Mouse (Mus musculus) liver, postnatal 0 days (tissue): ENCODE measurements around the gene Otogl. TPM values are rescaled to one million over a fixed set of nuclear protein-coding genes. Genes with fewer than 3 reads are reported as not detected.

Source experiments
- ATAC-seq: fragments of 200-750 bp; cut with Nextera tagmentation; 2 replicates; pipeline ENCODE4 v1.8.0; 2017; ENCODE audit warnings: mild to moderate bottlenecking, moderate library complexity
- DNase-seq: peaks from one replicate; pipeline ENCODE4 v3.0.0-alpha.2; 2016
- H3K27ac ChIP-seq: fragments of 300-500 bp; sonication (generic); 2 replicates; pipeline ENCODE4 v1.5.1; 2014; ENCODE audit warnings: antibody characterized with exemption, moderate library complexity, mild to moderate bottlenecking, low read depth
- H3K27me3 ChIP-seq: fragments of 300-500 bp; sonication (generic); 2 replicates; pipeline ENCODE4 v1.6.1; 2014; ENCODE audit warnings: low read length, control low read depth, mixed read lengths; ENCODE audit not compliant: insufficient read depth
- H3K36me3 ChIP-seq: fragments of 300-500 bp; sonication (generic); replicated peaks from 2 replicates; pipeline ENCODE4 v1.6.1; 2014; ENCODE audit warnings: mild to moderate bottlenecking, control low read depth, low read length, moderate library complexity, mixed read lengths; ENCODE audit not compliant: insufficient read depth
- H3K4me1 ChIP-seq: fragments of 300-500 bp; sonication (generic); 2 replicates; pipeline ENCODE4 v1.6.1; 2014; ENCODE audit warnings: antibody characterized with exemption, mild to moderate bottlenecking, control low read depth; ENCODE audit not compliant: insufficient read depth
- H3K4me2 ChIP-seq: fragments of 300-500 bp; sonication (generic); 2 replicates; pipeline ENCODE4 v1.6.1; 2014; ENCODE audit warnings: low read depth, mild to moderate bottlenecking, low read length, moderate library complexity, mixed read lengths
- H3K4me3 ChIP-seq: fragments of 300-500 bp; sonication (generic); 2 replicates; pipeline ENCODE4 v1.5.1; 2014; ENCODE audit warnings: low read depth, low read length
- H3K9ac ChIP-seq: fragments of 300-500 bp; sonication (generic); replicated peaks from 2 replicates; pipeline ENCODE4 v1.6.1; 2014; ENCODE audit warnings: mild to moderate bottlenecking, moderate library complexity
- H3K9me3 ChIP-seq: fragments of 300-500 bp; sonication (generic); 2 replicates; pipeline ENCODE4 v1.6.1; 2016; ENCODE audit warnings: mild to moderate bottlenecking, control low read depth, low read length, mixed read lengths
- CTCF ChIP-seq: sonication (generic); IDR thresholded peaks from 2 replicates; pipeline ENCODE4 v1.5.1; 2016; ENCODE audit warnings: antibody characterized with exemption, low read depth
- EP300 ChIP-seq: IDR thresholded peaks from 2 replicates; pipeline ENCODE4 v1.6.1; 2016; ENCODE audit warnings: antibody characterized with exemption, low read depth, mild to moderate bottlenecking
- WGBS: fragments of 180-500 bp; shearing (Covaris S2); extraction: QIAGEN DNeasy Blood & Tissue Kit; methylation state at CpG from one replicate; pipeline ENCODE4 v1.1.7; 2014; ENCODE audit not compliant: insufficient replicate concordance; 5-methylcytosine and 5-hydroxymethylcytosine counted together
- polyA plus RNA-seq: library from polyadenylated mRNA; unstranded; fragments of >200 nt; fragmentation: Nextera tagmentation; extraction: Ambion mirVana; gene quantifications from 2 replicates; pipeline ENCODE4 v1.2.1, GENCODE M21; 2015

The Otogl gene
- polyA plus RNA-seq, 1 experiment from 2014 or later: not detected

DNA sequence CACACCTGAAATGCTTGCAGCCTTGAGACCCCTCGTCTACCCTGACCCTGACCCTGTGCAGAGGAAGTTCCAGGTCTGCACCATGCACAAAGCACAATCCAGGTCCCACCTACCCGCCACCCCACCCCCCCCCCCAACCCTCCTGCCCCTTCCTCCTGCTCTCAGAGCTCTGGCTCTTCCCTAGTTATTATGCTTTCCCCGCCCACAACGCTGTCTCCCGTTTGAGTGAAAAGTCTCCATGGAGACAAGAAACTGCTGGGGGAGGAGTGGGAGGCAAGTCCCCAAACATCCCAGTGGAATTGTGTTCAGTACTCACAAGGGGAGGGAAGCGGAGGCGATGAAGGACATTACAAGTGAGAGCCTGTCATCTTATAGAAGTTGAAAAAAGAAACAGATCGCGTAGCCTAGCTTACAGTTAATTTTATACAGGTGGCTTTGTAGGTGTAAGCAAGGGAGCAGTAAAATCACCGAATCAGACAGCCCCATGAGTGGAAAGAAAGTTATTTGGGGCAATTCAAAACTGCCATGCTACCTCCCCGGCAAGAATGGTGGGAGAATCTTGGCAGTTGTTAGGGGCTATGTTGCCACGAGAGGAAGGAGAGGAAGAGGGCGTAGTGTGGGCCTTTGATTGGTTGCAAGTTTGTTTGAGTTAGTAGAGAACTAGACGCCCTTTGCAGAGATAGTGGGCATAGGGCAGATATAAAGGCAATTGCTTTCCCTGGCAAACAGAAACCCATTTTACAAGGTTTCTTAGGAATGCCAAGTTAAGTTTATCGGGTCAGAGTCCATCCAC lies 159.4 kb downstream of the Otogl start:
- Histone ChIP-seq H3K36me3 (no peaks in the 10 kb centered on the region), H3K4me3 (no peak overlapping the region), H3K4me2 (peak overlapping the region; percentile 9; the same call in 1 of the 2 replicates), H3K9ac (no peak overlapping the region), H3K27ac (no peak overlapping the region), H3K27me3 (no peaks in the 10 kb centered on the region), H3K4me1 (no peaks in the 10 kb centered on the region), H3K9me3 (no peaks in the 10 kb centered on the region)
- no peak for TF ChIP-seq EP300
- no peak for TF ChIP-seq CTCF
- WGBS: 32% methylated on average over 15 of the region's 15 CpGs
- no peak for ATAC-seq
- DNase-seq: no peak

DNA sequence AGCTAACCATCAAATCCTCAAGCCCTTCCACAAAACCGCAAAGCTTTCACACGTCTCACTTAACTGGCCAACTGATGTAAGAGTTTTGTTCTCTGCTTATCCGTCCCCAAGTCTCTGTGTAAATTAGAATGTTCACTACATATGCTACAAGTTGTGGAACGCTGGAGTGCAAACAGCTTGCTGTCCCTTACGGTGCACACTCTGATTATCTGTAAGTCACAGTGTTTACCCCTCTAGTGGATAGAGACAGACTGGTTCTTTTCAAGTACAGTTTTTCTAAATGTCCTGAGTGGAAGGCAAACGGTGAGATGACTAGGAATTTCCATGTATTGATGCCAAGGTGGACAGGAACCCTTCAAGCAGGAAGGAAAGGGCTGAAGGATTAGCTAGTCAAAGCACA lies 160.0 kb downstream of the Otogl start:
- no peaks in the 10 kb centered on the region for H3K9me3 ChIP-seq
- ATAC-seq (no peak), DNase-seq (no peak)
- H3K4me3 ChIP-seq: no peak overlapping the region
- H3K4me2 ChIP-seq: no peak overlapping the region
- no peak overlapping the region for H3K27ac ChIP-seq
- TF ChIP-seq EP300 (no peak), CTCF (no peak)
- H3K27me3 ChIP-seq: no peaks in the 10 kb centered on the region
- H3K9ac ChIP-seq: no peak overlapping the region
- no peaks in the 10 kb centered on the region for H3K4me1 ChIP-seq
- 27% methylated on average over 6 of the region's 6 CpGs for WGBS
- H3K36me3 ChIP-seq: no peaks in the 10 kb centered on the region

DNA sequence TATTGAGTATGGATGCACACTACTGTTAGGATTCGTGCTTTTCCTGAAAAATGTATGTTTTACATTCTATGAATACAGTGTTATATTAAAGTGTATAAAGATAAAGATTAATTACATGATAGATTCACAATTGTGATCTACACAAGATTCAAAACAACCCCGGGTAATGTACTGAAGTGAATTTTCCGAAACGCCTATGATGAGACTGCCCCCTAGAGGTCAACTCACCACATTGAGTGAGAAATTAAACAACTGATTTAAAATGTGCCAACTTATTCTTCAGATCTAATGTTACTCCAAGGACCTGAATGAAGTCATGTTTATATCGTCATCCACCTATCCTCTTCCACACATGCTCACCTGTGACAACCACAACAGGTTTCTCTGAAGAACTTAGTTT lies 164.4 kb downstream of the Otogl start:
- Histone ChIP-seq H3K27ac (no peak overlapping the region), H3K9ac (no peak overlapping the region), H3K27me3 (no peaks in the 10 kb centered on the region), H3K9me3 (no peaks in the 10 kb centered on the region), H3K4me2 (no peak overlapping the region), H3K4me1 (no peaks in the 10 kb centered on the region), H3K4me3 (no peak overlapping the region), H3K36me3 (no peaks in the 10 kb centered on the region)
- no peak for DNase-seq
- 17% methylated on average over 5 of the region's 5 CpGs for WGBS
- TF ChIP-seq CTCF (peak; percentile 61), EP300 (no peak)
- no peak for ATAC-seq

DNA sequence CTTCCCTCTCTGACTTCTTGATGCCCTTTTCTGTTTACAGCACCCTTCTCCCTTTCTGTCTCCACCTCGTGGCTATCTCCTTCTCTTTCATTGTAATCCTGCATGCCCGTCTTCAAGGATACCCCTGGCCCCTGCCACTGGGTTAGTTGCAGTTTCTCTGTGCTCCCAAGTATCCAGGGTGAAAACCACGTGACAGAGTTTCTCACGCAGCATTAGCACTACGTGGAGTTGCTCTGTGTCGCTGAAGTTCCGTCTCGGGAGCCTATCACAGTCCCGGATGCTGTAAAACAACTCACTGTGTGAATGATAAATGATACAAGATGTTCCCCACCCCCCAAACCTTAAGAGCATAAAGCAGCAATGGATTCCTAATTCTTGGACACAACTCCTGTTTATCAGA lies 165.2 kb downstream of the Otogl start:
- H3K27me3 ChIP-seq: no peaks in the 10 kb centered on the region
- no peak overlapping the region for H3K4me3 ChIP-seq
- ATAC-seq: no peak
- WGBS: 26% methylated on average over 9 of the region's 9 CpGs
- no peaks in the 10 kb centered on the region for H3K36me3 ChIP-seq
- H3K4me1 ChIP-seq: no peaks in the 10 kb centered on the region
- no peak overlapping the region for H3K9ac ChIP-seq
- no peak for TF ChIP-seq CTCF
- no peak for TF ChIP-seq EP300
- no peaks in the 10 kb centered on the region for H3K9me3 ChIP-seq
- no peak overlapping the region for H3K27ac ChIP-seq
- no peak for DNase-seq
- no peak overlapping the region for H3K4me2 ChIP-seq

DNA sequence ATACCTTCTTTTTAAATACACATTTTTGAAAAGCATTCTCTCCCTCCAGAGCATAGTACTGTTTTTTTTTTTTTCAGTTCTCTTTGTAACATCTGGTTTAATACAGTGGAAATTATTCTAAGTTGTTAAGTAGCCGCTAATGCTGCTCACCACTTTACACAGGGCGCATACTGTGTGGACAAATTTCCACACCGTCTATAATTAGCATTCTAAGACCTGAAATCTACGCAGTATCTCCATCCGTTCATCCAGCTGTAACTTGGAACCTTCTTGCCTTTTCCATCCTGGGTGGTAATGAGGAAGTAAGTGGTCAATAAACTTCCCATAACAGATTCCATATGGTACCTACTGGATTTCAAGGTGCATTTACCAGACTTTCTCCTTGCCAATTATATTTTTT lies 172.1 kb downstream of the Otogl start:
- no peak for ATAC-seq
- Histone ChIP-seq H3K9me3 (no peaks in the 10 kb centered on the region), H3K27me3 (no peaks in the 10 kb centered on the region), H3K4me2 (no peak overlapping the region), H3K9ac (no peak overlapping the region), H3K36me3 (no peaks in the 10 kb centered on the region), H3K27ac (no peak overlapping the region), H3K4me3 (no peak overlapping the region), H3K4me1 (no peaks in the 10 kb centered on the region)
- DNase-seq: no peak
- WGBS: 81% methylated on average over 5 of the region's 5 CpGs
- no peak for TF ChIP-seq EP300
- no peak for TF ChIP-seq CTCF

DNA sequence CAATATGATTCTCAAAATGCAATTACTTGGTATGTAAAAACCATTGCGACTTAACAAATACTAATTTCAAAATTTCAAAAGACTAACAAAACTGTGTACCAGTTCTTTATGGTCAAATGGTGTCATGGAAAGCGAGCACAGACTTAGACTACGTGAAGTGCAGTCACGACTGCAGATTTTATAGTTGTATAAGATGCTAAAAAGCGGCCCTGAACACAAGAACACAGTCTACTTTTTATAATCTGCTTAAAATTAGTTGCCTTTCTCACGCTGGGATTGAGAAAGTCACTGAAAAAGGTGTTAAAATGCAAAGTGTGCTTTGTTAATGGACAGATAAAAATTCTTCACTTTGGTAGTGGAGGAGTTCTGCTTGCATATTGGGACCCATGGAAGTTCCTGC lies 174.2 kb downstream of the Otogl start:
- Histone ChIP-seq H3K27me3 (no peaks in the 10 kb centered on the region), H3K4me3 (no peak overlapping the region), H3K9ac (no peak overlapping the region), H3K4me2 (no peak overlapping the region), H3K36me3 (no peaks in the 10 kb centered on the region), H3K4me1 (no peaks in the 10 kb centered on the region), H3K27ac (no peak overlapping the region), H3K9me3 (no peaks in the 10 kb centered on the region)
- DNase-seq (no peak), ATAC-seq (no peak)
- 71% methylated on average over 6 of the region's 6 CpGs for WGBS
- no peak for TF ChIP-seq CTCF
- TF ChIP-seq EP300: no peak
